Mouse (Mus musculus) liver, postnatal 0 days (tissue): ENCODE results near the gene Esr1. TPM values are rescaled to one million over a fixed set of nuclear protein-coding genes. Genes with fewer than 3 reads are reported as not detected.

Source experiments
- ATAC-seq: fragments of 200-750 bp; cut with Nextera tagmentation; 2 replicates; pipeline ENCODE4 v1.8.0; 2017; ENCODE audit warnings: mild to moderate bottlenecking, moderate library complexity
- DNase-seq: peaks from one replicate; pipeline ENCODE4 v3.0.0-alpha.2; 2016
- H3K27ac ChIP-seq: fragments of 300-500 bp; sonication (generic); 2 replicates; pipeline ENCODE4 v1.5.1; 2014; ENCODE audit warnings: antibody characterized with exemption, moderate library complexity, mild to moderate bottlenecking, low read depth
- H3K27me3 ChIP-seq: fragments of 300-500 bp; sonication (generic); 2 replicates; pipeline ENCODE4 v1.6.1; 2014; ENCODE audit warnings: low read length, control low read depth, mixed read lengths; ENCODE audit not compliant: insufficient read depth
- H3K36me3 ChIP-seq: fragments of 300-500 bp; sonication (generic); replicated peaks from 2 replicates; pipeline ENCODE4 v1.6.1; 2014; ENCODE audit warnings: mild to moderate bottlenecking, control low read depth, low read length, moderate library complexity, mixed read lengths; ENCODE audit not compliant: insufficient read depth
- H3K4me1 ChIP-seq: fragments of 300-500 bp; sonication (generic); 2 replicates; pipeline ENCODE4 v1.6.1; 2014; ENCODE audit warnings: antibody characterized with exemption, mild to moderate bottlenecking, control low read depth; ENCODE audit not compliant: insufficient read depth
- H3K4me2 ChIP-seq: fragments of 300-500 bp; sonication (generic); 2 replicates; pipeline ENCODE4 v1.6.1; 2014; ENCODE audit warnings: low read depth, mild to moderate bottlenecking, low read length, moderate library complexity, mixed read lengths
- H3K4me3 ChIP-seq: fragments of 300-500 bp; sonication (generic); 2 replicates; pipeline ENCODE4 v1.5.1; 2014; ENCODE audit warnings: low read depth, low read length
- H3K9ac ChIP-seq: fragments of 300-500 bp; sonication (generic); replicated peaks from 2 replicates; pipeline ENCODE4 v1.6.1; 2014; ENCODE audit warnings: mild to moderate bottlenecking, moderate library complexity
- H3K9me3 ChIP-seq: fragments of 300-500 bp; sonication (generic); 2 replicates; pipeline ENCODE4 v1.6.1; 2016; ENCODE audit warnings: mild to moderate bottlenecking, control low read depth, low read length, mixed read lengths
- CTCF ChIP-seq: sonication (generic); IDR thresholded peaks from 2 replicates; pipeline ENCODE4 v1.5.1; 2016; ENCODE audit warnings: antibody characterized with exemption, low read depth
- EP300 ChIP-seq: IDR thresholded peaks from 2 replicates; pipeline ENCODE4 v1.6.1; 2016; ENCODE audit warnings: antibody characterized with exemption, low read depth, mild to moderate bottlenecking
- WGBS: fragments of 180-500 bp; shearing (Covaris S2); extraction: QIAGEN DNeasy Blood & Tissue Kit; methylation state at CpG from one replicate; pipeline ENCODE4 v1.1.7; 2014; ENCODE audit not compliant: insufficient replicate concordance; 5-methylcytosine and 5-hydroxymethylcytosine counted together
- polyA plus RNA-seq: library from polyadenylated mRNA; unstranded; fragments of >200 nt; fragmentation: Nextera tagmentation; extraction: Ambion mirVana; gene quantifications from 2 replicates; pipeline ENCODE4 v1.2.1, GENCODE M21; 2015

Esr1 gene
- polyA plus RNA-seq, 1 experiment from 2014 or later: 1.0 TPM

DNA sequence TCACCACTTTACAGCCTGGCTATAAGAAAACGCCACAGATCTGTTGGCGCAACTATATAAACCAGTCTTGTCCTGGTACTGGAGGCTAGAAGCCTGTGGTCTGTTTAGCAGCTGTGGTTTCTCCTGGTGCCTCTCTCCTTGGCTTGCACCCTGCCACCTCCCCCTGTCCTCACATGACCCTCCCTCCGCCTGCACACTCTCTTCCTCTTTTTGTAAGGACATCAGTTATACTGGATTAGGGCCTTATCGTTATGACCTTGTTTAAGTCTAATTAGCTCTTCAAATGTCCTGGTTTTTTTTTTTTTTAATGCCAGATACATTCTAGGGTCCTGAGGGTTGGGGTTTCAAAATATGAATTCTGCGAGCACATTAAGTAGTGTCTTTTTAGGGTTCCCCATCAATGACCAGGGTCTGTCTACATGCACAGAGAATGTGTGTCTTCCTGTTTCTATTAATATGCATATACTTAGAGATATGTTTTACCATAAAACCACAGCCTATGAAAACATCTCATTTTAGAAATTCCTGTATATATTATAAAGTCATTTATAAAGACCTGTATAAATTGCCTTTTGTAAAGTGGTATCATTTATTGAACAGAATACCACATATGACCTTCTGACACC lies 175.7 kb downstream of the Esr1 start:
- no peak overlapping the region for H3K4me2 ChIP-seq
- DNase-seq: peak; percentile 30
- no peaks in the 10 kb centered on the region for H3K9me3 ChIP-seq
- H3K9ac ChIP-seq: no peak overlapping the region
- no peaks in the 10 kb centered on the region for H3K4me1 ChIP-seq
- no peaks in the 10 kb centered on the region for H3K27me3 ChIP-seq
- no peaks in the 10 kb centered on the region for H3K36me3 ChIP-seq
- TF ChIP-seq EP300 (no peak), CTCF (no peak)
- no peak overlapping the region for H3K4me3 ChIP-seq
- WGBS: 32% methylated on average over 5 of the region's 5 CpGs
- H3K27ac ChIP-seq: no peak overlapping the region
- ATAC-seq: peak; percentile 36; the same call in 1 of the 2 replicates

DNA sequence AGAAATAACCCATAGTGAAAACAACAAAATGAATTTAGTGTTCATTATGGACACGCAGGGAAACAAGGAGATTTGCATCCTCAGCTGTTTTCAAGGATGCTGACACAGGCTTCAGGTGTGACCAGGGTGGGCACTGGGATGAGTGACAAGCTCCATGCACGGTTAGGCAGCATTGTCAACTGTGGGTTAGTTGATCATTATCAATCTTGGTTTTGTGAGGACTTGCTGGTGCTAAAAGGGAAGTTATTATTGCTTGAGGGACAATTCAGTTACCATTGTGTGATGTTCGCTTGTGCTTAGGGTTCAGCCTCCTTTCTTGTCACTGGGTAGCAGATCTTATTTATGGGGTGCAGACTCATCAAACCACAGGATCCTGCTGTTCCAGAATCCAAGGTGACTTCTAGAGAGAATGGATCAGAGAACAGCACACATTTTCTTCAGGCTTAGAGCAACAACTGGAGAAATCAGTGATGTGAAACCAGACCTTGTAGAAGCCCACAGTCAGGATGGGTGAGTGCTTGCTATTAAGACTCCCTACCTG lies 186.9 kb downstream of the Esr1 start:
- TF ChIP-seq EP300 (no peak), CTCF (no peak)
- H3K4me3 ChIP-seq: no peak overlapping the region
- DNase-seq (no peak), ATAC-seq (no peak)
- H3K9me3 ChIP-seq: no peaks in the 10 kb centered on the region
- no peak overlapping the region for H3K27ac ChIP-seq
- WGBS: 52% methylated on average over 3 of the region's 3 CpGs
- no peak overlapping the region for H3K4me2 ChIP-seq
- H3K27me3 ChIP-seq: no peaks in the 10 kb centered on the region
- H3K9ac ChIP-seq: no peak overlapping the region
- no peaks in the 10 kb centered on the region for H3K4me1 ChIP-seq
- H3K36me3 ChIP-seq: no peaks in the 10 kb centered on the region

DNA sequence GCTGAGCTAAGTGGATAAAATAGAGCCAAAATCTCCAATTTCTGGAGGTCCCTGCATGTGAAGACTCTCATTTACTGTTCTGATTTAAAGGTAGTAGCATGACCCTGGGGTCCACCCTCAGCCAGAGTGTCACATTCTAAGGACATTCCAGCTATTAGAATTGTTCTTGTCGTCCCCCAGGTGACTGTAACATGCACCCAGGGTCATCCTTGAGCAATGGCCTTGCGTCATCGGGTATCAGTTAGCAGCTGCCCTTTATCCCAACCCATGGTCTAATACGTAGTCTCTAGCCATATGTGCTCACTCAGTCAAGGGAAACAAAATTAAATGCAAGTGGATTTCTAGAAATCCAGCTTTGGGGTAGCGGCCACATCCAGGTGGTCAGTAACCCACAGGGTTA lies 213.0 kb downstream of the Esr1 start:
- no peak for DNase-seq
- WGBS: 73% methylated on average over 5 of the region's 5 CpGs
- Histone ChIP-seq H3K4me3 (no peak overlapping the region), H3K9ac (no peak overlapping the region), H3K27me3 (no peaks in the 10 kb centered on the region), H3K4me1 (no peaks in the 10 kb centered on the region), H3K36me3 (no peaks in the 10 kb centered on the region), H3K9me3 (no peaks in the 10 kb centered on the region), H3K27ac (no peak overlapping the region), H3K4me2 (no peak overlapping the region)
- no peak for TF ChIP-seq CTCF
- no peak for TF ChIP-seq EP300
- ATAC-seq: no peak

DNA sequence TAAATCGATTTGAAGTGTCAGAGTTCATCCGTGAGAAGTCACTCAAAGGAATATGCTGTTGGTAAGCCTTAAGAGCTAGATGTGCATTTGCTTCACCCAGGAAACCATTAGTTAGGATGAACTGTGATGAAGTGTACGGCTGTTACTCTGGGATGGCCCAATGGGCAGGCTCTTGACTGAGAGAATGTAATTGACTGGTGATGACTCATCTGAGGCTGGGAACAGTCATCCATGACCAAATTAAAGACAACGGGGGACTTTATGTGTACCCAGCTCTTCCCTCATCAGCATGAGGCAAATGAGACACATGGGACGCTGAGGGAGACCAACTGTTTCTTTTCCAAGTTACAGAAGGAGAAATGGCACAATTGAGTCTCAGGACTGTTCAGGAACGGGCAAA lies 219.2 kb downstream of the Esr1 start:
- TF ChIP-seq CTCF: no peak
- no peak for TF ChIP-seq EP300
- DNase-seq (no peak), ATAC-seq (no peak)
- Histone ChIP-seq H3K4me3 (no peak overlapping the region), H3K9me3 (no peaks in the 10 kb centered on the region), H3K27ac (no peak overlapping the region), H3K9ac (no peak overlapping the region), H3K4me2 (no peak overlapping the region), H3K36me3 (no peaks in the 10 kb centered on the region), H3K4me1 (no peaks in the 10 kb centered on the region), H3K27me3 (no peaks in the 10 kb centered on the region)
- WGBS: 74% methylated on average over 6 of the region's 6 CpGs

DNA sequence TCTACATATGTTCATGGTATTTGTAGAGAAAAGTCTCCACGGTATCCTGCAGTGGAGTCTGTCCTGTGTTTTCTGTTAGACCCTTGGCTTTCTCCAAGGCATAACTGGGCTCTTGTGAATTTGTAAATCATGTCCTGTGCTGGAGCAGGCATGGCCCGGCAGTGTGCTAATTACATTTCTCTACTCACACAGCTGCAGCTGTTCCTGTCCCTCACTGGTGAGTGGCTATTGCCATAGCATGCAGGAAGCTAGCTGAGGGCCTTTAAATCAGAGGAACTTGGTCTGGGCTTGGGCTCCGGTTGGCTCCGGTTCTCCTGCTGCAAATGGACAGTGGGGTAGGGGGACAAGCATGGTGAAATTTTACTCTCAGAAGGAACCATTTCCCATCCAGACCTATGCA lies 226.7 kb downstream of the Esr1 start:
- Histone ChIP-seq H3K27me3 (no peaks in the 10 kb centered on the region), H3K4me2 (no peak overlapping the region), H3K36me3 (no peaks in the 10 kb centered on the region), H3K4me3 (no peak overlapping the region), H3K27ac (no peak overlapping the region), H3K4me1 (no peaks in the 10 kb centered on the region), H3K9me3 (no peaks in the 10 kb centered on the region), H3K9ac (no peak overlapping the region)
- DNase-seq (no peak), ATAC-seq (no peak)
- no peak for TF ChIP-seq CTCF
- TF ChIP-seq EP300: no peak
- WGBS: 78% methylated on average over 4 of the region's 4 CpGs

DNA sequence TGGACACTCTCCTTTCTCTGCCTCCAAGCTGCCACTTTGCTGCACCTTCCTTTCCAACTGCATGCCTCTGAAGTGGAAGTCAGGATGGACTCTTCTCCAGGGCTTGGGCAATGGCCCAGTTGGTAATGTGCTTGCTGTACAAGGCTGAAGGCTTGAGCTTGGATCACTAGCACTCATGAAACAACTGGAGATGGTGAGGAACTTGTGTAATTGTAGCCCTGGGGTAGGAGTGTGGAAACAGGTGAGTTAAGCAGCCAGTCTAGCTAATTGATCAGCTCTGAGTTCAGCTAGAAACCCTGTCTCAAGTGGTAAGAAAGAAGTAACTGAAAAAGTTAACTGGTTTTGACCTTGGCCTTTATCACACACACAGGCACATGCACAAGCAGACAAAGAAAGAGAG lies 229.6 kb downstream of the Esr1 start:
- ATAC-seq (no peak), DNase-seq (no peak)
- Histone ChIP-seq H3K9ac (no peak overlapping the region), H3K27ac (no peak overlapping the region), H3K27me3 (no peaks in the 10 kb centered on the region), H3K4me3 (no peak overlapping the region), H3K36me3 (no peaks in the 10 kb centered on the region), H3K4me2 (no peak overlapping the region), H3K9me3 (no peaks in the 10 kb centered on the region), H3K4me1 (no peaks in the 10 kb centered on the region)
- TF ChIP-seq CTCF (no peak), EP300 (no peak)

DNA sequence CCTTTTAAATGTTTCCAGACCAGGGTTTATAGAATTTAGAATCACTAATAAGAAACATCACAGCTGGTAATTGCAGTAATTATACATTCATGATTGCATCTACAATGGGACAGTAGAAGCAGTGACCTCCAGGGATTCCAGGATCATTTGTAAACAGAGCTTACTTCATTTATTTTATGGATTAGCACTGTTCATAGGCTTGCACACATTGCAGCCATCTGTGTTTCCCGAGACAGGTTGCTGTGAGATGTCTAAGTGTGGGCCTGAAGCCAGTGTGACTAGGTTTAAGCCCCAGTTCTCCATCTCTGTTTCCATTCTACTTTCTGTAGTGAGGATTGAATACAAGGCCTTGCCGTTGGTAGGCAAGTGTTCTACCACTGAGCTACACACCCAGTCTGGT lies 236.1 kb downstream of the Esr1 start:
- WGBS: 77% methylated on average over 2 of the region's 2 CpGs
- no peak overlapping the region for H3K9ac ChIP-seq

More for the DNA sequence above, 236.1 kb downstream of the Esr1 start:
- Histone ChIP-seq H3K27ac (no peak overlapping the region), H3K4me3 (no peak overlapping the region), H3K27me3 (no peaks in the 10 kb centered on the region), H3K4me1 (no peaks in the 10 kb centered on the region), H3K36me3 (no peaks in the 10 kb centered on the region), H3K9me3 (no peaks in the 10 kb centered on the region), H3K4me2 (no peak overlapping the region)
- DNase-seq: no peak
- no peak for TF ChIP-seq CTCF
- TF ChIP-seq EP300: no peak
- ATAC-seq: no peak
